Mouse (Mus musculus) embryonic facial prominence, embryonic 10.5 days (tissue): ENCODE measurements around the gene Ccl12. TPM values are rescaled to one million over a fixed set of nuclear protein-coding genes. Genes with fewer than 3 reads are reported as not detected.

Experiments
- polyA plus RNA-seq: library from polyadenylated mRNA; unstranded; fragments of >200 nt; fragmentation: Nextera tagmentation; extraction: Ambion mirVana; gene quantifications from 2 replicates; pipeline ENCODE4 v1.2.1, GENCODE M21; 2016

Gene Ccl12
- polyA plus RNA-seq, 1 experiment from 2014 or later: 1.2 TPM

Other genes starting within 250 kb of the Ccl12 start
- gene 5530401A14Rik, start 241.2 kb upstream of the Ccl12 start, polyA plus RNA-seq: 0.05 TPM in 1 of 2 replicates, not detected in the other
- gene Asic2, start 133.4 kb upstream of the Ccl12 start, polyA plus RNA-seq: 0.66 and 0.75 TPM in 2 replicates
- gene Ccl2, start 66.3 kb upstream of the Ccl12 start, polyA plus RNA-seq: 0.26 TPM in 1 of 2 replicates, not detected in the other
- not detected in 2 replicates for gene Gm17268, start 63.3 kb upstream of the Ccl12 start, polyA plus RNA-seq
- 0.19 TPM in 1 of 2 replicates, not detected in the other for gene Ccl7, start 56.1 kb upstream of the Ccl12 start, polyA plus RNA-seq
- gene Ccl11, start 44.0 kb upstream of the Ccl12 start, polyA plus RNA-seq: not detected in 2 replicates
- not detected in 2 replicates for gene Ccl8, start 13.3 kb downstream of the Ccl12 start, polyA plus RNA-seq
- gene Ccl1, start 203.8 kb downstream of the Ccl12 start, polyA plus RNA-seq: not detected in 2 replicates